Mouse (Mus musculus) CH12.LX (cell line): Measurements from ENCODE around the gene Tmeff2. TPM values are rescaled to one million over a fixed set of nuclear protein-coding genes. Genes with fewer than 3 reads are reported as not detected.

Experiments used
- DNase-seq: peaks from one replicate; pipeline ENCODE4 v3.0.0-alpha.2; 2013; ENCODE audit errors: extremely low read depth
- H3K27ac ChIP-seq: 2 replicates; pipeline ENCODE4 v1.5.1; 2012; ENCODE audit warnings: low read depth, mild to moderate bottlenecking, control low read depth, moderate library complexity; ENCODE audit not compliant: insufficient read depth
- H3K27me3 ChIP-seq: replicated peaks from 2 replicates; pipeline ENCODE3; 2012; ENCODE audit warnings: inconsistent platforms
- H3K36me3 ChIP-seq, 2 experiments: replicated peaks in 1 of 2; 2 replicates each; pipeline versions ENCODE3 to v1.6.1; 2012; ENCODE audit warnings: inconsistent platforms in 1 of 2, low read length in 1 of 2, mild to moderate bottlenecking in 1 of 2, mixed read lengths in 1 of 2, moderate library complexity in 1 of 2; ENCODE audit not compliant: control insufficient read depth in 1 of 2, insufficient read depth in 1 of 2
- H3K4me1 ChIP-seq, 2 experiments: 2 replicates each; pipeline ENCODE4 v1.6.1; 2012; ENCODE audit warnings: inconsistent platforms in 1 of 2, moderate library complexity in 1 of 2; ENCODE audit not compliant: insufficient read depth in 2 of 2, control insufficient read depth in 1 of 2
- H3K4me2 ChIP-seq: 2 replicates; pipeline ENCODE4 v1.6.1; 2012; ENCODE audit warnings: low read depth, mild to moderate bottlenecking, control low read depth; ENCODE audit not compliant: poor library complexity, insufficient read depth, severe bottlenecking
- H3K4me3 ChIP-seq, 3 experiments: fragments of 150-350 bp in 1 of 3; sonication (generic) in 1 of 3; replicated peaks in 1 of 3; 2 replicates each; pipeline versions ENCODE3 to v1.5.1; 2011 to 2012; ENCODE audit warnings: low read depth in 2 of 3, low read length in 2 of 3, mild to moderate bottlenecking in 2 of 3, moderate library complexity in 2 of 3, control low read depth in 1 of 3, improper control_type of control experiment in 1 of 3, inconsistent platforms in 1 of 3, mixed read lengths in 1 of 3; ENCODE audit not compliant: poor library complexity in 1 of 3
- H3K79me2 ChIP-seq: replicated peaks from 2 replicates; pipeline ENCODE4 v1.6.1; 2012; ENCODE audit warnings: mild to moderate bottlenecking, moderate library complexity; ENCODE audit not compliant: control insufficient read depth, poor library complexity, insufficient read depth, severe bottlenecking; ENCODE audit errors: extremely low read depth
- H3K9ac ChIP-seq: 2 replicates; pipeline ENCODE4 v1.6.1; 2012; ENCODE audit warnings: low read depth, mild to moderate bottlenecking, control low read depth, moderate library complexity; ENCODE audit not compliant: insufficient read depth
- H3K9me3 ChIP-seq: replicated peaks from 2 replicates; pipeline ENCODE3; 2012; ENCODE audit warnings: low read length, inconsistent platforms, mixed read lengths
- BHLHE40 ChIP-seq: IDR thresholded peaks from 2 replicates; pipeline ENCODE4 v1.6.1; 2011; ENCODE audit warnings: mild to moderate bottlenecking, low read depth, low read length, improper control_type of control experiment
- CHD1 ChIP-seq: IDR thresholded peaks from 2 replicates; pipeline ENCODE4 v1.6.1; 2012; ENCODE audit warnings: low read depth, low read length, improper control_type of control experiment, inconsistent platforms
- CHD2 ChIP-seq: IDR thresholded peaks from 2 replicates; pipeline ENCODE4 v1.6.1; 2011; ENCODE audit warnings: low read length, improper control_type of control experiment
- EP300 ChIP-seq: IDR thresholded peaks from 2 replicates; pipeline ENCODE4 v1.6.1; 2011; ENCODE audit warnings: low read length, improper control_type of control experiment
- ETS1 ChIP-seq: conservative IDR thresholded peaks from 2 replicates; pipeline ENCODE4 v1.6.1; 2012; ENCODE audit warnings: low read depth, mild to moderate bottlenecking, inconsistent platforms, low read length, improper control_type of control experiment, moderate library complexity
- HCFC1 ChIP-seq: IDR thresholded peaks from 2 replicates; pipeline ENCODE4 v1.6.1; 2012; ENCODE audit warnings: low read depth, mild to moderate bottlenecking, inconsistent platforms, low read length, improper control_type of control experiment
- MAFK ChIP-seq: IDR thresholded peaks from 2 replicates; pipeline ENCODE4 v1.6.1; 2011; ENCODE audit warnings: low read length, improper control_type of control experiment; ENCODE audit not compliant: insufficient replicate concordance
- MYC ChIP-seq: IDR thresholded peaks from 2 replicates; pipeline ENCODE4 v1.6.1; 2011; ENCODE audit warnings: low read depth, mild to moderate bottlenecking, improper control_type of control experiment, low read length
- POLR2AphosphoS2 ChIP-seq: IDR thresholded peaks from 2 replicates; pipeline ENCODE4 v1.6.1; 2011; ENCODE audit warnings: low read depth, low read length, improper control_type of control experiment
- TCF12 ChIP-seq: IDR thresholded peaks from 2 replicates; pipeline ENCODE4 v1.6.1; 2014; ENCODE audit warnings: low read depth, mild to moderate bottlenecking, inconsistent platforms, low read length, improper control_type of control experiment
- UBTF ChIP-seq: IDR thresholded peaks from 2 replicates; pipeline ENCODE4 v1.6.1; 2012; ENCODE audit warnings: low read depth, mild to moderate bottlenecking, inconsistent platforms, low read length, improper control_type of control experiment, moderate library complexity
- ZKSCAN1 ChIP-seq: IDR thresholded peaks from 2 replicates; pipeline ENCODE4 v1.6.1; 2012; ENCODE audit warnings: low read depth, inconsistent platforms, low read length, improper control_type of control experiment, borderline replicate concordance
- ZMIZ1 ChIP-seq: IDR thresholded peaks from 2 replicates; pipeline ENCODE4 v1.6.1; 2012; ENCODE audit warnings: low read depth, mild to moderate bottlenecking, inconsistent platforms, low read length, improper control_type of control experiment
- ZNF384 ChIP-seq: IDR thresholded peaks from 2 replicates; pipeline ENCODE4 v1.6.1; 2012; ENCODE audit warnings: low read depth, low read length, improper control_type of control experiment, inconsistent platforms
- dilution Hi-C: fragments of 300-500 bp; cut with MboI; formaldehyde crosslinking; loops from 2 replicates; pipeline ENCODE4 v1.14.3; 2020; ENCODE audit warnings: low sequenced_read_pairs; ENCODE audit not compliant: extremely low pct_unique_long_range_greater_than_20kb, extremely low pct_ligation_motif_present
- in situ Hi-C: fragments of 300-500 bp; cut with MboI; formaldehyde crosslinking; loops from 3 replicates; pipeline ENCODE4 v1.14.3; 2019; ENCODE audit warnings: low sequenced_read_pairs, low pct_ligation_motif_present, low pct_unique_long_range_greater_than_20kb, mixed read lengths
- polyA plus RNA-seq: library from polyadenylated mRNA; unstranded; fragments of >175 nt; gene quantifications from 2 replicates; pipeline ENCODE4 v1.2.1, GENCODE M21; 2012; ENCODE audit warnings: low read depth; ENCODE audit not compliant: insufficient read length
- total RNA-seq, 2 experiments: library from RNA; depleted of rRNA; stranded (reverse); fragments of 300-350 nt in 1 of 2; fragments of >200 nt in 1 of 2; gene quantifications; 2 replicates each; pipeline ENCODE4 v1.2.3; 2012 to 2014

Tmeff2 gene
- total and polyA plus RNA-seq, 3 experiments, result not detected

DNA sequence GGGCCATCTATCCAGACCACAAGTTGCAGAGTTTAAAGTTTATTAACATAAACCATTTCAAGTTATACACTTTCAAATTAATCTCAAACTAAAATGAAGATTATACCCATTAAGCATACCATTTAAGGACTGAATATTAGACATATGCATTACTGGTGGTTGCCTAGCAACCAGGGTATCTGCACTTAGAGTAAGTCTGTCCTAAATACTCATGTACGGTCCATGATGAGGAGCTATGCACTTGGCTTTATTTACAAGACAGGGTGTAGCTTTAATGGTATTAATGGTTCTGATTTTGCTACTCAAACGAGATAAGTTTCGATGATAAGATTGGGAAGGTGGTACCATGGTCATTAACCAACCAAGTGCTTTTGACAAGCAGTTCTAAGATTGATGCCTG, 315.2 kb downstream of the Tmeff2 start:
- Histone ChIP-seq H3K9ac (no peak overlapping the region), H3K9me3 (no peaks in the 10 kb centered on the region), H3K27me3 (no peaks in the 10 kb centered on the region), H3K4me3 (no peak overlapping the region), H3K36me3 (no peaks in the 10 kb centered on the region), H3K4me1 (peaks cover 0 to 2% of the 10 kb centered on the region in 2 experiments; a peak in 1 of 4 replicates), H3K79me2 (no peaks in the 10 kb centered on the region), H3K4me2 (no peak overlapping the region), H3K27ac (no peak overlapping the region)
- DNase-seq, result no peak
- in situ Hi-C loops (no loop called here), dilution Hi-C loops (no loop called here)
- TF ChIP-seq ZKSCAN1 (no peak), CHD1 (no peak), TCF12 (no peak), MYC (no peak), CHD2 (no peak), POLR2AphosphoS2 (no peak), UBTF (no peak), BHLHE40 (no peak), HCFC1 (no peak), MAFK (no peak)
- TF ChIP-seq, all 38 proteins: peak for 0

DNA sequence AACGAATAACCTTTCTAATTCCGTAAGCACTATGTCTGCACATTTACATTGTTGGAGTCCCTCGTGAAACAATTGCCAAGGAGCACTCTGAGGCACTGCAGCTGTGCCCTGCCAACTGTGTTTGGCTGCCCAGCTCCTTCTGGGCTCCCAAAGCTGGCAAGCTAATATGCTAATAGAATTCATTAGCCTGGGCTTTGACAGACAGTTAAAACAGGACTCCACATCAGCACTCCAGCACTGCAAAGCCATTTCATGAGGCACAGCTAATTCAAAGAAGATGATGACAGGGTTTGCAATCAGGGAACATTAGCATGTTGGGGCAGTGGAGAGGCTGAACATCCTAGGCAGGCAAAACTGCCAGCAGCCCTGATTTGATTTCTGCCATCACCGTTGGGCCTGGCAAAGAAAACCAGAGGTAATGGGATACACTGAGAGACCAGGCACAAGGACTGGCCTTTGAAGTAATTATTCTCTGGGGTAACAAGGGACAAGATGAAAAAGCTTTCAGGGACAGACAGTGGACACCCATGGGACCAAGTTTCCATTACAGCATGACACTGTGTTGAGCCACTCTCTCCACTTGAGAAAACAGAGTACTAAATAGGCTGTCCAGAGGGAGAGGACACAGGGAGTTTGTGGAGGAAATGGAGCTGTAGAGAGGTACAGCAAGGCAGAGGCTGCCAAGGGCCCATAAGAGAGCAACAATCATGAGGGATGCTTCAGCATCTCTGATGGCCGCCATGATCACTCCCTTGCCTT, 316.0 kb downstream of the Tmeff2 start:
- Histone ChIP-seq H3K4me2 (no peak overlapping the region; the same call in 1 of the 2 replicates), H3K9me3 (no peaks in the 10 kb centered on the region), H3K79me2 (no peaks in the 10 kb centered on the region), H3K27me3 (no peaks in the 10 kb centered on the region), H3K4me3 (no peak overlapping the region), H3K36me3 (no peaks in the 10 kb centered on the region), H3K4me1 (peaks cover 0 to 2% of the 10 kb centered on the region in 2 experiments; a peak in 1 of 4 replicates), H3K9ac (no peak overlapping the region), H3K27ac (peak overlapping the region; percentile 56)
- dilution Hi-C loops, result no loop called here
- peak; percentile 1 for DNase-seq
- TF ChIP-seq ZMIZ1, result no peak
- no peak for TF ChIP-seq ZNF384
- peak; percentile 31; the same call in 1 of the 2 replicates for TF ChIP-seq EP300
- TF ChIP-seq ETS1, result peak; percentile 47
- TF ChIP-seq CHD1, result no peak
- in situ Hi-C loops, result no loop called here
